Mouse (Mus musculus) cerebellum, postnatal 10 days (tissue): ENCODE measurements around the gene Ccr4.

Experiments
- DNase-seq, 2 experiments: peaks; one replicate each; pipeline ENCODE4 v3.0.0; 2021; ENCODE audit warnings: mixed read lengths in 2 of 2

Ccr4 gene

GRCm38 (mm10) chr9:114468217-114468616 is 36.5 kb downstream of the Ccr4 start:
- no peak for DNase-seq

DNA sequence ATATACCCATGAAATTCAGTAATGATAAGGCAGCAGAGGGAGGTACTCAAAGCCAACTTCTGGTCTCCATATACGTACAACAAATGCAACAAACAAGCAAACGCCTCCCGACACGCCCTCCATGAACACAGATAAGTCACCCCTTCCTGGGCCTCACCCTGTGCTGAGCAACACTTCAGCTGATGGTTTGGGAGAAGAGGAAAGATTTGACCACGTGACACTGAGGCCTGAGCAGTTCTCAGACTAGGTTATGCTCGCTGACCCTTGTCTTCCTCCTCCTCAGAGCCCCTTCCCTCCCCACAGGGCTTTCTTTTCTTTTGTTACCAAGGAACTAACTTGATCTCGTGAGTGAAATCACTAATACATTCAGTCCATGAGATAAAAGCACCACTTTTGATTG is 37.8 kb downstream of the Ccr4 start:
- no peak for DNase-seq

- DNase-seq = no peak
Observed at GRCm38 (mm10) chr9:114465442-114465841, 39.3 kb downstream of the Ccr4 start.

DNA sequence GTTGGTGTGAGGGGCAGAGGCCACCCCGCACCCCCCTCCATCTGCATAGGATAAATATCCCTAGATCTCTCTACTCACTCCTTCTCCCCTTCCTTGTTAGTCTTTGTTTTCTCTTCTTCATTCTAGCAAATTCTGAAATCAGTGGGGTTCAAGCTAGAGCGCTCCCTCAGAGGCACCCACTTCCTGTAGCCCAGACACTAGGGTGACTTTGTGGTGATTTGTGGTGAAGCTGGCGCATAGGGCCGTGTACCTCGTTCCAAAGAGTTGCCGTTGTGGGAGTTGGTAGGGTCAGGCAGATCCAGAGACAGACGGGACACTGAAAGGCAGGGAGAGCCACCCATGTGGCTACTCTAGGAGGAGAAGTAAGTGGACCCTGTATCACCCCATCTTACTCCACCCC is 42.1 kb downstream of the Ccr4 start:
- DNase-seq = no peak

- no peak for DNase-seq
Observed at GRCm38 (mm10) chr9:114458436-114458835, 46.3 kb downstream of the Ccr4 start.

- no peak for DNase-seq
Observed at GRCm38 (mm10) chr9:114455420-114455819, 49.3 kb downstream of the Ccr4 start.

GRCm38 (mm10) chr9:114452418-114452817 is 52.3 kb downstream of the Ccr4 start:
- no peak for DNase-seq

GRCm38 (mm10) chr9:114451615-114452014 is 53.1 kb downstream of the Ccr4 start:
- DNase-seq = no peak

GRCm38 (mm10) chr9:114449120-114449754 is 55.5 kb downstream of the Ccr4 start:
- DNase-seq = no peak

GRCm38 (mm10) chr9:114448700-114449099 is 56.0 kb downstream of the Ccr4 start:
- no peak for DNase-seq

DNA sequence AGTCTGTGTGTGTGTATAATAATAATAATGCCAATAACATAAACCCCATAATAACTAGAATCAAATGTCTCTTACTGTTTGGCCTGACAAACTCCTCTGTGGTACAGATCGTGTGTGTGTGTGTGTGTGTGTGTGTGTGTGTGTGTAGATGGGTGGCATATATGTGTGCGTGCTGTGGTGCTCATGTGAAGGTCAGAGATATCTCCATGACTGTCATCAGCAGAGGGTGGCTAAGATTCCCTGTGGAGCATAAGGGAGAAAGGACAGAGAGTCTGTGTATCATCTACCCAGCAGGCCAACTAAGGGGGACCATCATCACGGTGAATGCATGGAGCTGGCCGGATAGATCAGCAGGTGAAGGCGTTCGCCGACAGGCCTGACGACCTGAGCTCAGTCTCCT is 57.8 kb downstream of the Ccr4 start:
- DNase-seq = no peak

GRCm38 (mm10) chr9:114443351-114443750 is 61.4 kb downstream of the Ccr4 start:
- no peak for DNase-seq

DNA sequence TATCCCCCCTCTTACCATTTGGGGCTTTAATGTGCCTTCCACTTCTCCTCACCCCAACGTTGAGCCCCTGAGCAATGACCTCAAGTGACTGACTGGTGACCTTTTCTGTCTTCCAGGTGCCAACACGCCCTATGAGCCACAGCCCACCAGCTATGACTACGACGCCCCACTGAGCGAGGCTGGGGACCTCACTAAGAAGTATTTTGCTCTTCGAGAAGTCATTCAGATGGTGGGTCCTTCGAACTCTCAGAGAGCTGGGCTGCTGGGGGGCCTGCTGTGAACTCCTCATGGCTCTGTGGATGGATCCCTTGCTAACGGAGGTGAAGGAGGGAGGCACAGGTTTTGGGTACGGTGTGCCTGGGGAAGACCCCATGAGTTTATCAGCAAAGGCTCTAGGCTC is 61.8 kb downstream of the Ccr4 start:
- no peak for DNase-seq

GRCm38 (mm10) chr9:114442225-114442624 is 62.5 kb downstream of the Ccr4 start:
- DNase-seq = no peak

DNA sequence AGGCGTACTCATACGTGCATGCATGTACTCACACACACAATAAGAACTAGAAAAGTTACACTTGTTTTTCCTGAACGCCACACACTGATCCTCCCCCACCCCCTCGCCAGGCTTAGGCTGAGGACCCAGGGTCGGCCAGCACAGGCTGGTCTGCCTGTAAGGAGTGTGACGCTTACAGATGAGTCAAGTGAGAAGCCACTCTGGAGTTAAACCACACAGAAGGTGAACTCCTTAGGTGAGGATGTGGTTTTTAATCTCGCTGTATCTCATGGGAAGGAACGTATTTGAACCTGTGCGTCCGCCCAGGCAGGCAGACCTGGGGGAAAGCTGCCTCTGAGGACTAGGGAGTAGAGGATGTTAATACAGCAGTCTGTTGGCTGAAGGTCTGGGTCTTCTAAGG is 64.2 kb downstream of the Ccr4 start:
- no peak for DNase-seq
